Mouse (Mus musculus): Measurements from ENCODE around the gene D630036H23Rik. TPM values are rescaled to one million over a fixed set of nuclear protein-coding genes. Genes with fewer than 3 reads are reported as not detected.
"Not testable (repeated sequence)": the region's sequence is repeated elsewhere in the genome, so short reads cannot be mapped to it uniquely, and the experiment has no call there.

The D630036H23Rik gene
- under 1 TPM; 0.34 to 0.54 (median 0.52) TPM for total RNA-seq (2022)

DNA sequence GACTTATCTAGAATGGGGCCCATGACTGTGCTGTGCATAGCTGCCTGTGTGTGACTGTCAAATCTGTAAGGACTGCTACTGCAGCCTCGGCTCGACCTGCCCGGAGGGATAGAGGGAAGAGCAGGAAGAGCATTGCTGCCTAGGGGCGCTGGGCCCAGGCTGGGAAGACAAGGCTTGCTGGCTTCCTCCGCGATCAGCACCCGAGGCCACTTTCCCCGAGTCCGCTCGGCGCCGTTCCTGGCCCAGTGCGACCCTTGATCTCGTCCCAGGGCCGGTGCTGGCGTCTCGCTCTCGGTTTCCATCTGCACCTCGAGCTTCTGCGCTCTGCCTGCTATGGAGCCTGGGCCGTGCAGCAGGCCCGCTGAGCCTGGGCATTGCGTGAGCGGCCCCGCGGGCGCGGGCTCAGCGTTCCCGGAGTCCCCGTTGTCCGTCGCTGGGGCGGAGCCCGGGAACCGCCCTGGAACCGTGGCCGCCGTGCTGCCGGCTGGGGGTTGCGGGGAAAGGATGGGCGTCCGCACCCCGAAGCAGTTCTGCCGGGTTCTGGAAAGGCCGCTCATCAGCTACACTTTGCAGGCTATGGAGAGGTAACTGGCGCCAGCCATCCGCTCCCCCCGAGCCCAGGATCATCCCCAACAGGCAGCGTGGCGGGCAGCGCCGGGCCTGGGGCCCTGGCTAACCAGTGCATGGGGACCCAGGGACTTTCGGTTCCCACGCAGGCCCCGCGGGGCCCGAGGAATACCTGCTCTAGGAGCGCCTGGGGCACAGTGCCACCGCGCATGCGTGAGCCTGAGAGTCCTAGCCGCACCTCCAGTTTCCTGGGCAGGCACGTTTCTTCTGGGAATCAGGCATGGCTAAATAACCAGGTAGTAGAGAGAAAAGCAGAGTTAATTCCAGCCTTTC is at the start of gene D630036H23Rik, which contains the start of gene Ispd:
TSS of gene D630036H23Rik (minus strand) at position 741 of the 900 bp plus-strand sequence.
TSS of gene Ispd (plus strand) at position 10 of the 900 bp plus-strand sequence.
- DNase-seq (ENCODE audit: low spot score in 2 of 2): peak; percentile 59 to 76

DNA sequence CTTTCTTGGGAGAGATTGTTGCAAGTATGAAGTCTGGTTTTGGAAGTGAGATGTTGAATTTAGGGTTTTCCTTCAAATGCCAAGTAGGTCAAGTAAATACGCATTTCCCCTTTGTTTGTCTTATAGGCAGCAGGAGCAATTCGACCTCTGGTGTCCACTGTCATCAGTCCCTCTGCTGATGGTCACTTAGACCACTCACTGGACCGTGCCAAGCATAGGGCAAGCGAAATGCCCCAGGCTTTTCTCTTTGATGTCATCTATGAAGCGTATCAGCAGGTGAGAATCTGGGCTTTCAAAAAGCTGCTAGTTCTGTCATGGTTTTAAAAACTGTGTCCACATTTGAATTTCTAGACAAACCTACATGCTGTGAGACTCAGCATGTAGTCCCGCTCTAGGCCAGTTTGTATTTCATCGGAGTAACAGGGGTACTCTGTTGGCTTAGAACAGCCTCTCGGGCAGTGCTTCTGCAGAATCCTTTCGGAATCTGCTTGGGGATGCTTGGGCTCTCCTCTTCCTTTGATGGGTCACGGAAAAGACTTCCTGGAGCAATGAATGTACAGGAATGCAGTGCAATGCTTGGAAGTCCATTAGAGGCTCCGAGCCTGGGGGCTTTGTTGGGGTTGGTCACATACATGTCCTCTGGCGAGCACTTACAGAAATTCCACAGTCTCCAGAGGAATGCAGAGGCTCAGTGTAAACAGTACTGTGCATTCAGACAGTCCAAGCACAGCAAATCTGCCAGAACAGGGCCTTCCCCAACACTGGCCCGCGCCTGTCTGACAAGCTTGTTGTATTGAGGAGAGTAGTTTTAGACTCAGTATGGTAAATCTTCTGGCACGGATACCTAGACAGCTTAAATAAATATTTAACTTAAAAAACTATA is 44.4 kb upstream of the D630036H23Rik start:
- DNase-seq (ENCODE audit: low spot score in 2 of 2): no peak

DNA sequence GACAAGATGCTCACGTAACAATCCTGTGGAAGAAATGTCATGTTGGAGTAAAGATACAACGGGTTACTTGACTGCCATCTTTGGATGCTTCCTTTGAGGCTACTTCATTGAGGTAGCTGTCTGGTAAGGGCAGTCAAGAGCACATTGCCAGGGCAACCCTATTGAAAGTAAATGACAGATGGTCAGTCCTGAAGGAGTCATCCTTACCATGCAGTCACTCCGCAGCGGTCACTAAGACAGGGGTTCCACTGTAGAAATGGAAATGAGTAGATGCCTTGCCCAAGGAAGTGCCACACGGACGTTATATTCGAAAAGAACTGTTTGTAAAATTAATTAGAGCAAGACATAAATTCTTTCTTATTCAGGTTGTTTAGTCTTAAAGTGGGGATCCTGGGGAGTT is 43.3 kb upstream of the D630036H23Rik start:
- no peak for DNase-seq (ENCODE audit: low spot score in 2 of 2)

DNA sequence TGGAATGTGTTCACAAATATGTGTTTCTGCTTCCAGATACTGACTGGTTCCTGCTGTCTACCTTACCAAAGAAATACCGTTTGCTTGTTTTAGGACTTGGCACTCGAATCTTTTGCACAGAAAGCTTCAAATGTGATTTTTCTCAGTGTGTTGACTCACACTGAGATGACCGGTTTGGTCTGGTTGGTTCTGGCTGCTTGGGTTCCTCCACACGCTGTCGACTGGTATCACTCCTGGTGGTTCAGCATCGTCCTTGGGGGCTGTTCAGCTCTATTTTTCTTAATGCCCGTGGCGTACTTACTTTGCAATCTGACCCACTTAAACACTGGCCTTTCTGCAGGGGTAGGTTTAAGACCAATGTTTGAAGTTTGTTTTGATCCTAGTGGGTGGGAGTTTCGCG is 41.7 kb upstream of the D630036H23Rik start:
- no peak for DNase-seq (ENCODE audit: low spot score in 2 of 2)

DNA sequence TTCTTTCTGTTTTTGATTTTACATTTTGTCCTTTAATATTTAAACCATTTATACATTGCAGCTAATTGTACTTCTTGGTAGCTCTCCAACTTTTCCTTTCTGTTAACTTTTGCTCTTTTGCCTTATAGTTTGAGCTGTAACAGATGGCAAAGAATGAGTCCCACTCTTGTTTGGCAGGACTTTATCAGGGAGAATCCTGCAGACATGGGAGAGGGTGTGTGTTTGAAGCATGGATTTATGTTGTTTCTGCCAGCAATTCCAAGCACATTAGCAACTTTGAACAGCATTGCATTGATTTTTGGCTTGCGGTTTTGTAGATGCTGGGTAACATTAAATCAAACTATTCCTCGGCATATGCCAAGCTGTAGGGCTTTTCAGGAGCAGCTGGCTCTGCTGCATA is 13.1 kb upstream of the D630036H23Rik start:
- DNase-seq (ENCODE audit: low spot score in 2 of 2): no peak

- no peak for DNase-seq (ENCODE audit: low spot score in 2 of 2)
Measured at GRCm38 (mm10) chr12:36386991-36387390, 5.0 kb upstream of the D630036H23Rik start.

GRCm38 (mm10) chr12:36385386-36385785 is 3.4 kb upstream of the D630036H23Rik start:
- no peak for DNase-seq (ENCODE audit: low spot score in 2 of 2)

DNA sequence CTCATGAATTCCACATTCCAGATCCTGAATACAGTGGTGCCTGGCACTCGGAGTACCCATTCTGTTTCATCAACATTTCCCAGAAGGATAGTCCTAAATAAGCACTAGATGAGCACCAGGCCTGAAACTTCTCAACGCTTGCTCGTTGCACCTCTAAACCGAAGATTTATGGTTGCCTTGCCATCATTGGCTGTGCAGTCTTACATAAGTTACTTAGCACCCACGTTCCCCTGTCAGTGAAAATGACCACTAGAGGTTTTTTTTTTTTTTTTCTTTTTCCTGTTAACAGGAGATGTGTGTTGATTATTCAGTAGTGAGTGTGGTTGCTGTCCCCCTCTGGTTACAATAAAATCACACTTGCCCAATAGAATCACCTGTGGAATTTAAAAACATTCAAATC is 1.2 kb downstream of the D630036H23Rik start:
- no peak for DNase-seq (ENCODE audit: low spot score in 2 of 2)

DNA sequence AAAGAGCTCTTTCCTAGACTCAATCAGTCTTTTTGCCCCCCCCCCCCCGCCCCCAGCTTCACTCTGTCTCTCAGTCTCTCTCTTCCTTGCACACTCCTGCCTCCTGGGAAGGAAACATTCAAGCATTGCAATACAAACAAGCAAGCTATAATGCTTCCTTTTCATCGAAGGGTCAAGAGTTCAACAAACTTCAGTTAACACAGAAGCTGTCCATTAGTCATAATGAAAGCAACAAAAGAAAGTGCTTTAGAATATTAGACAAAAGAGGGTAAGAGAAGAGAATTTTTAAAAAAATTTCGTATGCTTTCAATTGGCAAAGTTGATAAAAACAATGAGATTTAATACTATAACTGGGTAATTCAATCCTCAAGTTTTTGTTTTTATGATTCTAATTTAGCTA is 1.7 kb downstream of the D630036H23Rik start:
- no peak for DNase-seq (ENCODE audit: low spot score in 2 of 2)

GRCm38 (mm10) chr12:36376391-36376790 is 5.6 kb downstream of the D630036H23Rik start:
- DNase-seq (ENCODE audit: low spot score in 2 of 2): not testable (repeated sequence)

- DNase-seq (ENCODE audit: low spot score in 2 of 2): no peak
Measured at GRCm38 (mm10) chr12:36373237-36373998, 8.6 kb downstream of the D630036H23Rik start.

DNA sequence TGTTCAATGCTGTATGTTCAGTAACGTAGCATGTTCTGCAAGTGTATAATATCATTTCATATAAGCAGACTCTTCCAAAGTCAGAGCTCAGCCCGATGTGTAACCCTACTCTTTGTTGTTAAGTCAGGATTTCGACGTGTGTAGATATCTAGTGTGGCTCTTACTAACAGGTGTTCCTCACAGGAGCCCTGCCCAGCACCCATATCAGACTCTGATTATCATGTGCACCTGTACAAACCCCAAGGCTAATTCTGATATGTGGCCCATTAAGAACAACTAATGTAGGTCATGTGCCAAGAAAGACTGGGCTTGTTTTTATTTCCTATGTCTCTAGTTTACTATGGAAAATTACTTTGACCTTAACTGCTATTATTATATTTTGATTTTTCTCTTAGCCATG is 18.0 kb downstream of the D630036H23Rik start:
- no peak for DNase-seq (ENCODE audit: low spot score in 2 of 2)

DNA sequence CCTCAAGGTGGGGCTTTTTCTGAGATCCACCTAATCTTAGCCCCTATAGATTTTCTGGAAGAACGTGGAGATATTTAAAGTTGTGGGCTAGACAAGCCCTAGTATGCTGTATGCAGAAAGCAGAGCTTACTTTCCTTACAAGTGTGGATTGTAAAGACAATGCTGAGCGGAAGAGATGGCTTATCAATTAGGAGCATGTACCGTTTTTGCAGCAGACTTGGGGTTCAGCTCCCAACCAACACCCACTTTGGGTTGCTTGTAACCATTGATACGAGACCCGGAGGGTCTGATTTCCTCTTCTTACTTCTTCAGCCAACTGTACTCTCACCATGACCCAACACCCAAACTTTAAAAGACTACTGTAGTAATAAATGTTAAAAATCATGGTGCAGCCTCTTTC is 21.3 kb downstream of the D630036H23Rik start:
- no peak for DNase-seq (ENCODE audit: low spot score in 2 of 2)

- no peak for DNase-seq (ENCODE audit: low spot score in 2 of 2)
Measured at GRCm38 (mm10) chr12:36360064-36360463, 21.9 kb downstream of the D630036H23Rik start.

GRCm38 (mm10) chr12:36344131-36344530 is 37.9 kb downstream of the D630036H23Rik start:
- DNase-seq (ENCODE audit: low spot score in 2 of 2): no peak

DNA sequence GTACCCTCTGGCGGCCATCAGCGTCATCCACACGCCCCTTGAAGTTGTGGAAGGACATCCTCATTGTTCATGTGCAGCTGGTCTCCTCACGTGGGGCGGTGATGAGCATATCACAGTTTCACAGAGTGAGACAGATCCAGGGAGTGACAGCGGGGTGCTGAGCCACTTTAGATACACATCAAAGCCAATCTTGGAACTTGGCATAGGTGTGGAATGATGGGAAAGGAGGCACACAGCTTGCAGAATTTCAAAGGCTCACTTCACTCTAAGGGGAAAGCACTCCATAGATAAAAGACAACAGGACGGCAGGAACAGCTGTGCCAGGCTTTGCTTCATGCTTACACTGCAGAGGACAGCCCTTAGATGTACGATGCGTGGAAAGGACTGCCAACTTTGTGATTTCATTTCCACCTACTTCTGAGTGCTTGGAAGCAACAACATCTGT is 48.1 kb downstream of the D630036H23Rik start:
- DNase-seq (ENCODE audit: low spot score in 2 of 2): no peak

- DNase-seq (ENCODE audit: low spot score in 2 of 2): no peak
Measured at GRCm38 (mm10) chr12:36332676-36333075, 49.3 kb downstream of the D630036H23Rik start.
